Mouse (Mus musculus): ENCODE data around the gene Cdr2l.

The Cdr2l gene

GRCm38 (mm10) chr11:115381743-115382539 is at the start of gene Cdr2l:
Gene Cdr2l (plus strand): TSS chr11:115381916.
- in situ Hi-C loops (cut with MboI, MseI) = no loop called here

GRCm38 (mm10) chr11:115334531-115334930 is 47.2 kb upstream of the Cdr2l start, which contains the start of gene Otop3:
Gene Otop3 (plus strand): TSS chr11:115334731.
- in situ Hi-C loops (cut with MboI, MseI) = loop anchor here (10.0 kb wide), 1 partner anchor 1150 kb away; no protein-coding TSS in a partner anchor

- in situ Hi-C loops (cut with MboI, MseI) = loop anchor here (10.0 kb wide), 1 partner anchor 1150 kb away; no protein-coding TSS in a partner anchor
Observed at GRCm38 (mm10) chr11:115335223-115335622, 46.5 kb upstream of the Cdr2l start.

GRCm38 (mm10) chr11:115336115-115336514 is 45.6 kb upstream of the Cdr2l start:
- in situ Hi-C loops (cut with MboI, MseI) = loop anchor here (10.0 kb wide), 1 partner anchor 1151 kb away; no protein-coding TSS in a partner anchor

GRCm38 (mm10) chr11:115337350-115337749 is 44.4 kb upstream of the Cdr2l start:
- in situ Hi-C loops (cut with MboI, MseI) = loop anchor here (10.0 kb wide), 1 partner anchor 1153 kb away; no protein-coding TSS in a partner anchor

DNA sequence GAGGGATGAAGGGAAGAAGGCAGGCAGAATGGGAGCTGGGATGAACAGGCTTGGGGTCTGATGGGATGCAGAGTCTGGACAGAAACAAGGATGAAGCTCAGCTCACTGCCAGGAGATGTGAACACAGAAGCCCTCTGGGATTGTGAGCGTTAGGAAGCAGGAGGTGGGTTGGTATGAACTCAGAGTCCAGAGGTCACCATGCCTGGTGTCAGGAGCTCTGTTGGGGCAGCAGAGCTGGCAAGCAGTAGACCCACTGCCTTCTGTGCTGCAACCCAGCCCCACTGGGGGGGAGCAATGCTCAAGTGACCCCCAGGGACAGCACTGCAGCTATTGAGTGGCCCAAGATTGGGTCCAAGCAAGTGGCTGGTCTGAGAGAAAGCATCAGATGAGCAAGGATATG is 43.9 kb upstream of the Cdr2l start:
- in situ Hi-C loops (cut with MboI, MseI) = loop anchor here (10.0 kb wide), 1 partner anchor 1153 kb away; no protein-coding TSS in a partner anchor

- in situ Hi-C loops (cut with MboI, MseI) = no loop called here
Observed at GRCm38 (mm10) chr11:115341246-115341645, 40.5 kb upstream of the Cdr2l start.

DNA sequence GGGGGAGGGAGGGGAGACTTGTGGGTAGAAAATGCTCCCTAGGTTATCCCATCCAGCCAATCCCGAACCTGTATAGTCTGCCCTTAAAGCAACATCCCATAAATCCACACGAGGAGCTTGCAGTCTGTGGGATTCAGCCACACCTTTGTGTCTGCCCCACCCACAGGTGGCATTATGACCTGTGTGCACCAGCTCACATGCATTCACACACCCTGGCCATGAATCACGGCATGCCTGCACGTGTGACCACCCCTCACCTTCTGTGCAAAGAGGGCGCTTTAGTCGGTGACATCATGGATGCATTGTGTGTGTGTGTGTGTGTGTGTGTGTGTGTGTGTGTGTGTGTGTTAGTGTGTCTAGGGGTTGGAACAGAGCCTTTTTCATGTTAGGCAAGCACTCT is 39.9 kb upstream of the Cdr2l start:
- in situ Hi-C loops (cut with MboI, MseI) = no loop called here

DNA sequence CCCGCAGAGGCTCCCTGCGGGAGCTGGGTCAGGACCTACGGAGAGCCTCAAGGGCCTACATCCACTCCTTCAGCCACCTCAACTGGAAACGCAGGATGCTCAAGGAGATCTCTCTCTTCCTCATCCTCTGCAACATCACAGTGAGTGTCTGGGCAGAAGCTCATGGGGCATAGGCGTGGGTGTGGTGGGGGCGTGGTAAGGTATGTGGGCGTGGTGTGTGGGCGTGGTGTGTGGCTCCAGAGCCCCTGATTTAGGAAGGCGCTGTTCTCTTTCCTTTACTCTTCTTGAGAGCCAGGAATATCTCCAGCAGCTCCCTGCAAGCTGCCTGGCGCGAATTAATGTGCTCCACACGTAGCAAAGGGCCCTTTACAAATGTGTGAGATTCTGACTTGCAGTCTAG is 36.7 kb upstream of the Cdr2l start:
- in situ Hi-C loops (cut with MboI, MseI) = no loop called here

- in situ Hi-C loops (cut with MboI, MseI) = no loop called here
Observed at GRCm38 (mm10) chr11:115345515-115345914, 36.2 kb upstream of the Cdr2l start.

DNA sequence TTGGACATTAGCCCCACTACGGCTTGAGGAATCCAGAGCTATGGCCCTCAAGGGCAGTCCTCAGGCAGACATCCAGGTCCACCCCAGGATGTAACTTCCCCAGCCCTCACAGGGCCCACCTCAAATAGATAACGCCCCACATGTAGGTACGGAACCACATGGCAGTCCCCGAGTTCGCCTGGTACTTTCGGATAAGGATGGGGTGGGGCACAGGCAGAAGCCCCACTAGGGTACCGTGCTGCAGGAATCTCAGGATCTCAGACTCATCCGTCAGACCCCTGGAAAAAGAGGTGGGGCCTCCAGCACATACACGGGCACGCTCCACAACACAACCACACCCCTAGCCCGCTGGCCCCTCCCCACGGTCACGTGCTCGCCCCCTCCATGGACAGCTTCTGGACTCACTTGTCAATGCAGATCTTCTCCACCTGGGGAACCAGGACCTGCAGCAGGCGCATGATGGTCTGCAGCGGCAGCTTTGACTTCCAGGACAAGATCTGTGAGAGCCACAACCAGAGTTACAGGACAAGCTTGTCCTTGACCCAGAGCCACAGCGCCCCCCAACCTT is 33.0 kb upstream of the Cdr2l start:
- in situ Hi-C loops (cut with MboI, MseI) = no loop called here

DNA sequence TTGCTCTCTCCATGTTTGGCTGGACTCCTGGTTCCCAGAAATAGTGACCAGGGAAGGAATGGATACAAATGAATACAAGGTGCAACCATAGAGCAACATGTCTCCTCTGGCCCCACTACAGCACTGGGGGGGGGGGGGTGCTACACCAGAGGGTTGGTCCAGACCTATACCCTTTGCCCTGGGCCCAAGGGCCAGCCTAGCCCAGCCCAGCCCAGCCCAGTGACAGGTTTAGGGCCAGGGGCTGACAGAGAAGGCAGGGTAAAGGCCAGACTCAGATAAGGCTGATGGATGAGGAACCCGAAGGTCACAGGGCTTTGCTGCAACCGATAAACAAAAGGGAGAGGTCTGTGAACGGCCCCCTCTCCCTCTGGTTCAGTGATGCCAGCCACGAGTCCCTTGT is 31.7 kb upstream of the Cdr2l start:
- in situ Hi-C loops (cut with MboI, MseI) = no loop called here

- in situ Hi-C loops (cut with MboI, MseI) = no loop called here
Observed at GRCm38 (mm10) chr11:115353375-115353774, 28.3 kb upstream of the Cdr2l start.

GRCm38 (mm10) chr11:115354183-115354582 is 27.5 kb upstream of the Cdr2l start:
- in situ Hi-C loops (cut with MboI, MseI) = no loop called here

GRCm38 (mm10) chr11:115358468-115358867 is 23.2 kb upstream of the Cdr2l start:
- in situ Hi-C loops (cut with MboI, MseI) = loop anchor here (5.0 kb wide), 2 partner anchors 41 to 114 kb away; no protein-coding TSS in a partner anchor

- in situ Hi-C loops (cut with MboI, MseI) = loop anchor here (5.0 kb wide), 2 partner anchors 42 to 113 kb away; no protein-coding TSS in a partner anchor
Observed at GRCm38 (mm10) chr11:115359293-115359692, 22.4 kb upstream of the Cdr2l start.

DNA sequence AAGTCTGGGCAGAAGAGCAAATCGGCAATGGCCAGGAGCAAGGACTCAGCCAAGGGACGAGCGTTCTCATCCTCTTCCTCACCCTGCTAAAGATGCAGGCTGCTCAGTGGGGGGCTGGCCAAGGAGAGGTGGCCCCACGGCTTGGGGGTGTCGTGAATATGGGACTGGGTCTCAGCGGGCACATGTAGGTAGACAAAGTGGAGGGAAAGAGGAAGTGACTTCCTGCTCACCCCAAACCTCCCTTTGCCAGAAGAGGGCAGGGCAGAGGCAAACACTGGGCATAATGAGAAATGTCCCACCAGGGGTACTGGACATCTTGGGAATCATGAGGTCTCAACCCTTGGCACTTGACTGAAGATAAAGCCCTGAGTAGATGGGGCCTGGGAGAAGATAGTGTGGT is 22.0 kb upstream of the Cdr2l start:
- in situ Hi-C loops (cut with MboI, MseI) = loop anchor here (5.0 kb wide), 2 partner anchors 42 to 113 kb away; no protein-coding TSS in a partner anchor

GRCm38 (mm10) chr11:115364136-115364535 is 17.6 kb upstream of the Cdr2l start:
- in situ Hi-C loops (cut with MboI, MseI) = no loop called here

DNA sequence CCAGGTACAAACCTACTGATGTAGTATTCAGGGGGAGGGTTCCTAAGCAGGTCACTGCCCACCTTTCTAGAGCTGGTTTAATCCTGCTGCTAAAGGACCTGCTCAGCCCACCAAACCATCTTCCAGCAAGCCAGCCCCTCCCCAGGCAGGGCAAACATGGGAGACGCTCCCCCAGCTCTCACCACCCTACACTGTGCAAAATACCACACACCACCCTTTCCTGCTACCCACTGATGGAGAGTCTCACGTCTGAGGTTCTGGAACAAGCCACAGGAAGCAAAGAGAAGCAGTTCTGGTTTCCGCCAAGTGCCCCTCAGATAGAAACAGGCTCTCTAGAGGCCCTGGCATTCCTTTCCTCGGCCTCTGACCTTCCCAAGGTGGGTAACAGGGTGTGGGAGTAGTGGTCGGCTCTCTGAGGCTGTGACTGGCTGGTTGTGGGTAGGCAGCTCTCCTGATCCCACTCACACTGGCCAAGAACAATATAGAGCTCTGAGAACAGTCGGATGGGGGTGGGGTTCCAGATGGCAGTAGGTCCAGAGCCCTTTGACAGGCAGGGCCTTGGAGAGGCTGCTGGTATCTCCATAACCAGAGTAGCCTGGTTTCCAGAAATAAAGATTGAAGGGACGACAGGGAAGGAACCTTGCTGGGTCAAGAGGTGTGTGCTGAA is 15.5 kb upstream of the Cdr2l start:
- in situ Hi-C loops (cut with MboI, MseI) = no loop called here

DNA sequence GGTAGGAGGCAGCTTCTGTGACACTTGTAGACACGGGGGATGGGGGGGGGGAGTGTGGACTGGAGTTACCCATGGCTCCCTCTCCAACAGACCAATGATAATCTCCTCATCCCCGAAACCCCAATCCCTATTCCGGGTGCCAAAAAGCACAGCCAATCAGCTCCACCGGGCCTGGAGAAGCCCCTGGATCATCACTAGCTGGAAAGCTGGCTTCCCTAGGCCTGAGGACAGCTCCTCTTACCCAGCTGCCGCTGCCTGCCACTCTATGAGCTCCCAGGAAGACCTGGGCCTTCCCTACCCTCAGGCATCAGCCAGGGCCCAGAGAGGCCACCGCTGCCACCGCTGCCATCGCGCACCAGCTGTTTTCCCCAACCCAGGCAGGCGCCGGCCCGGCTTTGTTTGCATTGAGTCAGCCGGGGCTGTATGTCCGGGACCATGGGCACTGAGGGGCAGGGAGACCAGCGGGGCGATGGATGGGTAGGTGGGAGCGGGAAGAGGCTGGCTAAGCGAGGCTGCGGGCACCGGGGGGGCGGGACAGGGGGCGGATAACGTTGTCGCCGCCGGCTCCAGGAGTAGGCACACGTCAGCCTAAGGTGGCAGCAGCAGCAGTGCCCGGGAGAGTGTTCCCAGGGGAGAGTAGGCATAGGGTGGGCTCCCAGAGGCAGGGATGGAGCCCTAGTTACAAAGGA is 14.9 kb upstream of the Cdr2l start:
- in situ Hi-C loops (cut with MboI, MseI) = no loop called here

DNA sequence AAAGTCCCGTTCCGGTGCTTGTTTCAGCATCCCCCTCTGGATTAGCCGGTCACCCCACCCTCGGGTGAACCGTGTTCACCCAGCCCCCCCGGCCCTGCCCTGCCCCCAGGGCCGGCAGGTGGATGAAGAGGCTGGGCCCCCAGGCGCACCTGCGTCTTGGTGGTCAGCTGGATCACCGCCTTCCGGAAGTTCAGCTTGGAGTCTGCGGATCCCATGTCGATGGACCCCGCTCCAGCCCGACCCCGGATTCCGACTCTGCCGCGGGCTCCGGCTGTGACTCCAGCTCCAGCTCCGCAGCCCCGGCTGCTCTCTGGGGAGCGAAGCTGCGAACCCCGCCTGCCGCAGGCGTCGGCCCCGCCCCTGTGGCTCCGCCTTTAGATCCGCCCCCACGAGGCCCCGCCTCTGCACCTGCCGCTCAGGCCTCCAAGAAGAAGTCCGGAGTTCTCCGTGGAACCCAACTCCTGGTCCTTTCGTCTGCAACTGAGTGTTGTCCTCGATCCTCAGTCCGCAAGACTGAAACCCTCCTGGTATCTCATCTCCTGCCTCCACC is 14.2 kb upstream of the Cdr2l start, which contains the start of gene Hid1:
Hid1 (minus strand) TSS at position 362 of the 550 bp plus-strand sequence.
- in situ Hi-C loops (cut with MboI, MseI) = no loop called here

Data from T-helper 1 cell (primary cell).